Mouse (Mus musculus) E14TG2a.4 (cell line): ENCODE measurements at regions not wholly inside any gene's neighbourhood (a gene's known extent, or its start where the extent isn't known, plus 50 kb on each side); places are given as distances from the start of the nearest gene placed in this dataset.

Experiments
- CTCF ChIP-seq: conservative IDR thresholded peaks from 2 replicates; pipeline ENCODE4 v1.5.1; 2014; ENCODE audit warnings: low read length
- POU5F1 ChIP-seq: IDR thresholded peaks from 2 replicates; pipeline ENCODE4 v1.6.1; 2014; ENCODE audit warnings: low read length, borderline replicate concordance

DNA sequence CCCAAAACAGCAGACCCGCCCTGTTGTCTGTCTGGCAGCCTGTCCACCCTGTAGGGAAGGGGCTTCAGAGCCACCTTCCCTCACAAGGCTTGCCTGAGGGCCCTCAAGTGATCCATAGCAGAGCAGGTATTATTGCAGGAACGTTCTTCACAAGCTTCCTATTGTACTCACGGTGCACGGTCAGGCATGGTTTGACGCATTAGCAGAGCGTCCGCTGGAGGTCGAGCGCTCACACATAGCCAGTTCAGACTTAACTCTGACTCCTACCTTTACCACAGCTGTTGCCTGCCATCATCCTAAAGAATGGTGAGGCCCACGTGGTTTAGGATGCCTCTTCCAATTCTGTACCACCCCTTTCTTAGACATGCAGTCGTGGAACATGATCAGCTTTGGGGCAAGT, 71.1 kb downstream of the Mcfd2 start:
- TF ChIP-seq CTCF, result no peak
- no peak for TF ChIP-seq POU5F1
